Mouse (Mus musculus) MEL-GATA-1-ER (cell line): Measurements from ENCODE around the gene Ero1l.
A peak's percentile ranks its signal among the peaks of the same experiment; 100 is the strongest.

ENCODE experiments used
- DNase-seq: peaks from one replicate; pipeline ENCODE4 v3.0.0-alpha.2; 2012; ENCODE audit warnings: low read depth; ENCODE audit errors: extremely low read depth

The Ero1l gene

GRCm38 (mm10) chr14:45318426-45319236 is at the start of gene Ero1l:
Gene Ero1l (minus strand): TSS chr14:45318771.
- DNase-seq = peak; percentile 60

GRCm38 (mm10) chr14:45365196-45365587 is 46.6 kb upstream of the Ero1l start:
- DNase-seq = no peak

- no peak for DNase-seq
Measured at GRCm38 (mm10) chr14:45364211-45365195, 45.9 kb upstream of the Ero1l start.

GRCm38 (mm10) chr14:45350931-45351859 is 32.6 kb upstream of the Ero1l start, which contains the start of gene Styx:
Gene Styx (plus strand): TSS chr14:45351093.
- peak; percentile 47 for DNase-seq

- peak; percentile 80 for DNase-seq
Measured at GRCm38 (mm10) chr14:45329589-45330181, 11.1 kb upstream of the Ero1l start, which contains the start of gene Psmc6. Gene Psmc6 (plus strand): TSS chr14:45329788.

GRCm38 (mm10) chr14:45329018-45329588 is 10.5 kb upstream of the Ero1l start:
- DNase-seq = no peak

GRCm38 (mm10) chr14:45328072-45328713 is 9.6 kb upstream of the Ero1l start:
- DNase-seq = no peak

- no peak for DNase-seq
Measured at GRCm38 (mm10) chr14:45325471-45325870, 6.9 kb upstream of the Ero1l start.

GRCm38 (mm10) chr14:45323320-45323719 is 4.7 kb upstream of the Ero1l start:
- DNase-seq = no peak

- peak; percentile 36 for DNase-seq
Measured at GRCm38 (mm10) chr14:45322450-45322849, 3.9 kb upstream of the Ero1l start.

GRCm38 (mm10) chr14:45321622-45322021 is 3.1 kb upstream of the Ero1l start:
- peak; percentile 84 for DNase-seq

GRCm38 (mm10) chr14:45321067-45321466 is 2.5 kb upstream of the Ero1l start:
- DNase-seq = peak; percentile 40

GRCm38 (mm10) chr14:45320111-45320510 is 1.5 kb upstream of the Ero1l start:
- no peak for DNase-seq

- DNase-seq = peak; percentile 54
Measured at GRCm38 (mm10) chr14:45319237-45319610, 653 bp upstream of the Ero1l start.

GRCm38 (mm10) chr14:45317921-45318411 is 605 bp downstream of the Ero1l start:
- DNase-seq = peak; percentile 49

GRCm38 (mm10) chr14:45316927-45317326 is 1.6 kb downstream of the Ero1l start:
- no peak for DNase-seq

- no peak for DNase-seq
Measured at GRCm38 (mm10) chr14:45310101-45310500, 8.5 kb downstream of the Ero1l start.

GRCm38 (mm10) chr14:45309646-45310045 is 8.9 kb downstream of the Ero1l start:
- no peak for DNase-seq

GRCm38 (mm10) chr14:45307630-45308328 is 10.8 kb downstream of the Ero1l start:
- DNase-seq = no peak
